Mouse (Mus musculus) T-helper 17 cell (primary cell): ENCODE measurements around the gene Mvb12a.

ENCODE experiments used
- in situ Hi-C, 2 experiments: fragments of 300-600 bp; cut with MboI, MseI; formaldehyde crosslinking; loops; 1 replicate in 1 of 2; 2 replicates in 1 of 2; pipeline ENCODE4 v1.15.1; 2025; ENCODE audit warnings: high pct_unique_total_duplicates in 2 of 2

The Mvb12a gene

GRCm38 (mm10) chr8:71591471-71592373 is 49.0 kb downstream of the Mvb12a start, which contains the start of gene Pgls:
Gene Pgls, plus strand, starts transcription at chr8:71592176.
- in situ Hi-C loops = no loop called here

DNA sequence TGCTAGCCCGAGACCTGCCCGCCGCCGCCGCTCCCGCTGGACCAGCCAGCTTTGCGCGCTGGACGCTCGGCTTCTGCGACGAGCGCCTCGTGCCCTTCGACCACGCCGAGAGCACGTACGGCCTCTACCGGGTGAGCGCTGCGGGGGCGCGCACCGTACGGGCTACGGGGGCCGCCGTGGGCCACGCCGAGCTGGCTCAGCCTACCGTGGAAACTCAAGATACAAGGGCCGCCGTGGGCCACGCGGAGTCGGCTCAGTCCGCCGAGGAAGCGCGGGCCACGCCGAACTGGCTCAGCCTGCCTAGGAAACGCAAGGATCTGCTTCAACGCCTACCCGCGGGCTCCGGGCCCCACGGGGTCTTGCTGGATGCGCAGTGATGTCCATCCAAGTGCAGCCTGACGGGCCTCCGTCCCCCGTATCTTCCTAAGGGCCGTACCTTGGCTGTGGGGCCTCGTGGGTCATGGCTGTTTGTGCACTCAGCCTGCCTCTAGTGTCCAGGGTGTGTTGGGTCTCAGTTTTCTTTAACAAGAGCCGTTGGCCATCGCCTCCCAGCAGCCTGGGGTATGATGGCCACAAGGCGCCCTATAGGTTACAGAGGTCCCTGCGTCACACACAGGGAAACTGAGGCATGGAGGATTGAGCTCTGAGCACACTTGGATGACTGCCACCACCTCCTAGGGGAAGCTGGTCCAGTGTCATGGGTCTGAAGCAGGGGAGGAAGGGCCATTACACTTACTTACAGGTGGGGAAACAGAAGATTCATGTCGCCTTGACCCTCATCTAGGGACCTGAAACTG is 49.9 kb downstream of the Mvb12a start:
- in situ Hi-C loops = no loop called here

GRCm38 (mm10) chr8:71593556-71594323 is 51.0 kb downstream of the Mvb12a start:
- in situ Hi-C loops = no loop called here

GRCm38 (mm10) chr8:71594324-71594722 is 51.6 kb downstream of the Mvb12a start:
- in situ Hi-C loops = no loop called here

GRCm38 (mm10) chr8:71595862-71596261 is 53.1 kb downstream of the Mvb12a start:
- in situ Hi-C loops = loop anchor here in 1 of 2 experiments (5.0 kb wide), 1 partner anchor 34 kb away; no protein-coding TSS in a partner anchor

DNA sequence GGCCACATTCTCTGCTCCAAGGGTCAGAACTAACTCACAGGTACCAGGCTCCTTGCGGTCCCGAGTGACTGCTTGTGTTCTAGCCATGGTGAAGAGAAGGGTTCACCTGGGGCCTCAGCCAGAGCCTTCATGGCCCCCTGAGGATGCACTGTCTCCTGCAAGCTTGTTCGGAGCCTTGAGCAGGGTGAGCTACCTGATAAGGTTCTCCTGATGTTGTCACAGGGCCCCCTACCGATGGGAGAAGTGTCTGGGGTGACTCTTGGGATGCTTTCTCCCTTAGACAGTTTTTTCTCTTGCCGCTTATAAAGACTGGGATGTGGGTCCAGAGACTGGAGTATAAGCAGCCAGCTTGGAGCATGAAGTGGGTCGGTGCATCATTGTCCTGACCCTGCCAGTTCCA is 53.7 kb downstream of the Mvb12a start:
- in situ Hi-C loops = loop anchor here in 1 of 2 experiments (5.0 kb wide), 1 partner anchor 34 kb away; no protein-coding TSS in a partner anchor

- in situ Hi-C loops = loop anchor here in 1 of 2 experiments (5.0 kb wide), 1 partner anchor 34 kb away; no protein-coding TSS in a partner anchor
Measured at GRCm38 (mm10) chr8:71596798-71597197, 54.1 kb downstream of the Mvb12a start.

GRCm38 (mm10) chr8:71597451-71597850 is 54.7 kb downstream of the Mvb12a start, which contains the start of gene Fam129c:
Gene Fam129c, plus strand, starts transcription at chr8:71597648.
- in situ Hi-C loops = loop anchor here in 1 of 2 experiments (5.0 kb wide), 1 partner anchor 35 kb away; no protein-coding TSS in a partner anchor
